Mouse (Mus musculus) G1E (cell line): Measurements from ENCODE around the gene Ssbp3.
A peak's percentile ranks its signal among the peaks of the same experiment; 100 is the strongest.

Experiments
- CTCF ChIP-seq: IDR thresholded peaks from 2 replicates; pipeline ENCODE4 v1.5.1; 2012; ENCODE audit warnings: low read depth, low read length, inconsistent platforms, mixed read lengths
- GATA1 ChIP-seq: IDR thresholded peaks from 2 replicates; pipeline ENCODE4 v1.6.1; 2012; ENCODE audit warnings: borderline replicate concordance, low read length, inconsistent platforms, mixed read lengths
- GATA2 ChIP-seq: IDR thresholded peaks from 2 replicates; pipeline ENCODE4 v1.6.1; 2012; ENCODE audit warnings: low read depth, low read length, inconsistent platforms, borderline replicate concordance
- POLR2AphosphoS5 ChIP-seq: IDR thresholded peaks from 2 replicates; pipeline ENCODE4 v1.6.1; 2012; ENCODE audit warnings: low read depth, low read length, inconsistent platforms; ENCODE audit not compliant: insufficient replicate concordance
- TAL1 ChIP-seq: conservative IDR thresholded peaks from 2 replicates; pipeline ENCODE4 v1.6.1; 2012; ENCODE audit warnings: low read depth, low read length, inconsistent platforms, mixed read lengths

- no peak for TF ChIP-seq CTCF
- TF ChIP-seq POLR2AphosphoS5 = peak; percentile 22; the same call in 1 of the 2 replicates
- TF ChIP-seq GATA1 = no peak
- no peak for TF ChIP-seq TAL1
- TF ChIP-seq GATA2 = no peak
Observed at GRCm38 (mm10) chr4:107052962-107053553, 142.6 kb downstream of the Ssbp3 start.
